Mouse (Mus musculus) urinary bladder, adult 2 months (tissue): ENCODE measurements around the gene Fezf1. TPM values are rescaled to one million over a fixed set of nuclear protein-coding genes. Genes with fewer than 3 reads are reported as not detected.

Experiments used
- DNase-seq: peaks from one replicate; pipeline ENCODE4 v3.0.0; 2022; ENCODE audit warnings: low spot score
- polyA plus RNA-seq: library from polyadenylated mRNA; depleted of rRNA; stranded (reverse); fragments of >200 nt; gene quantifications from 2 replicates; pipeline ENCODE4 v1.2.3, GENCODE M21; 2012; rRNA removed

Fezf1 gene
- not detected in 2 replicates for polyA plus RNA-seq

GRCm38 (mm10) chr6:23248313-23249052 is at the start of gene Fezf1:
Gene Fezf1, minus strand, starts transcription at chr6:23248362.
- no peak for DNase-seq

- no peak for DNase-seq
Measured at GRCm38 (mm10) chr6:23294685-23295084, 46.5 kb upstream of the Fezf1 start.

- no peak for DNase-seq
Measured at GRCm38 (mm10) chr6:23288752-23289151, 40.6 kb upstream of the Fezf1 start.

DNA sequence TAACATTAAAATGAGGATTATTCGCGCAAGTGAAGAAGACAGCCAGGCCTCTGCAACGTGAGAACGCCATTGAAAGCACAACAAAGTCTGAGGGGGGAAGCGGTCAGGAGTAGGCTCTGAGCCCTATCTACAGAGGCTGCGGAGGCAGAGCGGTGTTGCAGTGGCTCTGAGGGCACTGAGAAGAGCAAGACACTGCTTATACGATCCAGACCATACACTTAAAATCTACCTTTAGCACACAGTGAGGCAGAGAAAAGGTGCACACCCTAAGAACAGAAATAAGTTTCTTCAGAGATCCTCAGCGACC is 33.3 kb upstream of the Fezf1 start:
- no peak for DNase-seq

DNA sequence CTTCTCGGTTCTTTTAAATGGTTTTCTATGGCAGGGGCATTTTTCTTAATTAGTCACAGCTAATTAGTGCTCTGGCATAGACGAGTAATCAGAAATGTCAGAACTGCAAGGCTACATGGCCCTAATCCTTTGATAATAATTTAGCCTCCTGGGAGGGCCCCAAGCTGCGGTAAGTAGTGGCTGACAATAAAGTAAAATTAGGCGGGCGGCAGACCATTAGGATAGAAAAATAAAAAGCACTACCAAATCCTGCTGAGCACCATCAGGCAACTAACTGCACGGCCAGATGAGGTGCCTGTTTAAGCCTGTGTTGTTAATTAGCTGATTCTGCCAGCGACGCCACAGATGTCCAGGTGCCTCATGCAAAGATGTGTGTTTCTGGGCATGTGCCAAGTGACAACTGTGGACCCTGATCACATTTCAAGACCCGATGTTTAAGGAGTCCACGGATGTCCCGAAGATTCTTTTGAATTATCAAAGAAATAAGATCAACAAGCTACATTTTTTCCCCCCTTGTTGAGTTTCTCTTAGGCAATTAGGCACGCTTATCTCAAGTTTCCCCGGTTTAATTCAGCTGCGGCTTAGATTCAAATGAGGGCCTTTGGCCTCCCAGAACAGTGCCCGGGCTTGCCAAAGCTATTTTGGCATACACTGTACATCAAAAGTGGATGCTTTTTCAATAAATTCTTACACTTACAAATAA is 32.8 kb upstream of the Fezf1 start:
- DNase-seq: no peak

- no peak for DNase-seq
Measured at GRCm38 (mm10) chr6:23273483-23273882, 25.3 kb upstream of the Fezf1 start.

DNA sequence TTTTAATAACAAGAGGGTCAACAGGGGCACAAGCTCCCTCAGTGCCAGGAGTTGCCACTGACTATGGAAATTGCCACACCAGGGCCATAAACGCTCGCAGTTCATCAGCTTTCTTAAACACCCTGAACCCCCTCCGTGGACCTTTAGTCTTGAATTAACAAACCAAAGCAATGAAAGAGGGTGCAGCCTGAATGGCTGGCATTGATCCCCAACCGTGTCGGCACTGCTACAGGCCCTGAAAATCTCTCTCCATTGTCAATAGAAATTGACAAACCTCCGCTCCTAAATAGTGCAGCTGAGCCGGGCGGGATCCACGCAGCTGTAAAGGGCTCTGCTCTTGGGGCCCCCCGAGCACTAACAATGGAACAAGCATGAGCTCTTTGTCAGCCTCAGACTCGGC is 24.8 kb upstream of the Fezf1 start:
- no peak for DNase-seq

GRCm38 (mm10) chr6:23272542-23272941 is 24.4 kb upstream of the Fezf1 start:
- DNase-seq: no peak

DNA sequence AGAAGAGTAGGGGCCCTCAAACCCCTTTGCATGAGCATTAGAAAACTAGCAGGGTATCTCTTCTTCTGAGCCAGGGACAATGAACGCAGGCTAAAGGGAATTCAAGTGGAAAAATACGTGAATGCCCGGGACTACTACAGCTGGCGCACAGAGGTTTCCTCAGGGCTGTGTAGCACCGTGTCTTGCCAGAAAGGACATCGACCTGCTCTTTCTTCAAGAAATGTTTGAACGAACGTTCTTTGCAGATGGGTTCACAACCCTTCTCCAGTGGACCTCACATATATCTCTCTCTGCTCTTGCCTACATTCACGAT is 12.5 kb upstream of the Fezf1 start:
- no peak for DNase-seq

DNA sequence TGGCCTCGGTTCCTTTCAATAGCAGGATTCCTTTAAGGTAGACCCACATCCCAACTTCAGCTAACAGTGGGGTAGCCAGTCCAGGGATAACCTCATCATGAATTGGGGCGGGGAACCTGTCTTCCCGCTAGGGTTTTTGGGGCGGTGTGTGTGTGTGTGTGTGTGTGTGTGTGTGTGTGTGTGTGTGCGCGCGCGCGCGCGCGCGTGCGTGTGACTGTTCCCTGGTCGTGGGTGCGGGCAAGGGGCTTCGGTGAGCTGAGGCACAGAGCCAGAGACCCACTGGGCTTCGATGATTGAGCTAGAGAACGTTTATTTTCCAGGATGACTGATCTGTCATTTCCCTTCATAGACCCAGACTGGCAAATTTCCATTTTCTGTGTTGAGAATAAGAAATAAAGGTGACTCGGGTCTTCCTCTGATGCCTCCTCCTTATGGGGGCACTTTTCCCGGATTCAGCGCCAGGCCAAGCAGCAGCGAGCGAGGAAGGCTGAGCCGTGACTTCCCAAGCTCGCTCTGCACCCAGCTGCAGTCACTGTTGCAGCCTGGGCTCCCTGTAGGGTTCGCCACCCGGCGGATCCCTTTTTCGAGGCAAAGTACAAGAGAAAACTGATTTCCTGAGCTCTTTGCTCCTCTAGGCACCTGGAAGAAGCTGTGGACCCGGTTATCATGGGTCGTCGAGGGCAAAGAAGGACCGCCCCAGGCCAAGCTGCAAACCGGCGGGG is 12.0 kb upstream of the Fezf1 start:
- no peak for DNase-seq

- no peak for DNase-seq
Measured at GRCm38 (mm10) chr6:23257981-23258380, 9.8 kb upstream of the Fezf1 start.

GRCm38 (mm10) chr6:23255161-23255560 is 7.0 kb upstream of the Fezf1 start:
- DNase-seq: no peak

GRCm38 (mm10) chr6:23254644-23255043 is 6.5 kb upstream of the Fezf1 start:
- DNase-seq: no peak

GRCm38 (mm10) chr6:23253353-23254311 is 5.5 kb upstream of the Fezf1 start:
- DNase-seq: no peak

DNA sequence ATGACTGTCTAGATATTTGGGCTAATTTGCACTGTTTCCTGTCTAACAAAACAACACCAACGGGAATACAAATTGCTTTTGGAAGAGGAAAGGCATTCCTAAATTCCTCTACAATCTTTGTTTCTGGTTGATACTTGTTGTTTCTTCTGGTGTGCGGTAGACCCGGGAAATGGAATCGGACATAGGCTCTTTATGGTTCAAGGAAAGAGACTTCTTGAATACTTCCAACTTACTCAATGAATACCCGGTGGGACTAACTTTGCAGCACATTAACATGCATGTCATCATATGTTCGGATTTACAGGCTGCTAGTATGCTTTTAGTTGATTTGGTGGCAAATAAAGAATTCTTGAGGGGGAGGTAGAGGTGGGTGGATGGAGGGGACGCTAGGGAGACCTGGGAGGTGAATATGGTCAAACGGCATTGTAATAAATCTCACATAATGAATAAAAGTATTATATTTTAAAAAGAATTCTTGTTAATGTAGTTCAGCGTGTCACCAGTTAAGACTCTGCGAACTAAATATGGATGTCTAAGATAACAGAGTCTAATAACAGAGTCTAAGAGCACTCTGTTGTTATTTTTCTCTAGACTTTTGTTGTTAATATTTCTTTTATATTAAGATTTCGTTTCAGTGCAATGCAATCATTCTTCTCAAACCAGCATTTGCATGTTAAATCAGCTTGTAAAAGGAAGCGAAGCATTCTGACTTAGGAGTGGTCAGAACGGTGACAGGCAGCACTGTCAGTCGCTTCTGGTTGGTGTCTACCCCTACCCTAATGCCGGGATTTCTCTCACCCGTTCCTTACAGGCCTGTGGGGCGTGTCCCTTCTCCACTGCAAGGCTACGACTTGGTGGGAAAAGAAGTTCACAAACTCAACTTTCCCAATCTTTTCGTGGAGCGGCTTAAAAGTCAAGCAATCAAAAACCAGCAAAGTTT is 4.3 kb upstream of the Fezf1 start:
- no peak for DNase-seq

GRCm38 (mm10) chr6:23251431-23251830 is 3.3 kb upstream of the Fezf1 start:
- DNase-seq: no peak

DNA sequence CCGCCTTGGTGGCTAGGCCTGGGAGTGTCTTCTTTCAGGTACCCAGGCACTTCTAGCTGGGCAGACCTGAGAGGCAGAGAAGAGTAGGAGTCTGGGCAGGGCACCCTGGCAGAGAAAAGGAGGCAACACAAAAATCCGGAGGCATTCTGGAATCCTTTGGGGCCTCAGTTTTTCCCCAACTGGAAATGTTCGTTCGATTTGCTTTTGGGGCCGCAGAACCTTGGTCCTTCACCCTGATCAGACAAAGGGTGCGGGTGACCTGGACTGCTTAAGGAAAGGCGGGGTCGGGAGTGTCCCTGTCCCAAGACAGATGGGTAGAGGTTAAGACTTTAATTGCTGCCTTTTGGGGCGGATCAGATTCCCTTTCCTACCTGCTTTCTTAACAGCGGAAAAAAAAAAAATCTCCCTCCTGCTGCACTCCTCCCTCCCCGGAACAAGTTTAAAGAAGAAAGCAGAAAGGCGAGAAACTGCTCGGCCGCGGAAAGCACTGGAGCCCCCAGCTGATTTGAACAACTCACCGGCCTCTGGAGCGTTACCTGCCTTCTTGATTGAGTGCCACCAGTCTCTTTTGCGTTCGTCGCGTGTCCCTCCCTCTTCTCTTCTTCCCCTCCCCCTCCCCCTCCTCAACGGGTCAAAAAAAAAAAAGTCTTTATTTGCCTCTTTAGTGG is 2.3 kb upstream of the Fezf1 start:
- DNase-seq: no peak

DNA sequence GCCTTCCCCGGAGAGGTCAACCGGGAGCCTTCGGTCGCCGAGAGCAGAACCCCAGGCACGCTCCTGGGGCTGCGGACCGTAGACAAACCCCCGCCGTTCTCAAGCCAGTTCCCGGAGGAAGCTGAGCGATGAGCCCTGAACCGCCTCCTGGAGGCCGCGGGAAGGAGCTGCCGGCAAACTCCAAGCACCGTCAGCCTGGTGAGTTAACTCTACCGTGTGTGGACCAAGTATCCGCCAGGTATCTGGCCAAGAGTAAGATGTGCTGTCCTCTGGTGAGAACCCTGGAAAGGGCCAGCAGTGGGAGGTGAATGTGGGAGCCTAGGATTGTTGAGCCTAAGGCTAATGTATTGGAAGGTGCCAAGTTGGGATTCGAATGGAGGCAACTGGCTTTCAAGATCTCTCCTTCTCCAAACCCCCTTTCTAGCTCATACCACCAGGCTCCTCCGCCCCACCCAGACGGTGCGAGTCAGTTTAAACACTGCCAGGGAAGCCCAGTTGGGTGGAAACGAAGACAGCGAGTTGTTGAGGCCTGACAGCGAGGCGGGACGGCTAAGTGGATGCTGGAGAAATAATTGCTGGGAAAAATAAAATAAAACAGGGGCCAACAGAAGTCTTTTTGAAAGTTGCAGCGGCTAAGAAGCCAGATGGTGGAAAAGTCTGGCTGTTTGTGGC is 1.6 kb upstream of the Fezf1 start:
- DNase-seq: no peak

DNA sequence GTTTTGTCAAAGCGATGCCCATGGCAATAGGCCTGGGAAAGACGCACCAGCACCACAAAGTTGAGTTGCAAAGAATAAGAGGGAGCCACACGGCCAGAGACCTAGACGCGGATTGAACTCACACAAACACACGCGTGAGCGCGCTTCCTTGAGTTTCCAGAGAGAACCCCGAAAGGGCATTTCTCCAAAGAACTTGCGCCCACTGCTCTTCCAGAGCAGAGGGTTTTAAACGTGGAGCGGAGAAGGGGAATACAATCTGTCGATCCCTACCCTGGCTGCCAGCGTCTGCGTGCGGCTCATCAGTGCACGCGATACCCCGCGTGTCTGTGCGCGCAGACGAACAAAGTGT is 865 bp upstream of the Fezf1 start:
- no peak for DNase-seq
